Mouse (Mus musculus): ENCODE measurements around the gene Il31.

- TF ChIP-seq CTCF (IDR thresholded peaks at IDR 0.05; ENCODE audit: extremely low read depth, insufficient read depth, insufficient read length, insufficient replicate concordance) (no peak), POLR2A (IDR thresholded peaks at IDR 0.05; ENCODE audit: low read depth, low read length) (no peak)
Observed at GRCm38 (mm10) chr5:123473817-123474216, 15.5 kb downstream of the Il31 start.

Data from spleen, adult 2 months (tissue).